Mouse (Mus musculus): ENCODE data around the gene Olfr1130.
"Not testable (repeated sequence)": the region's sequence is repeated elsewhere in the genome, so short reads cannot be mapped to it uniquely, and the experiment has no call there.

Gene Olfr1130

GRCm38 (mm10) chr2:87605912-87606311 lies at the start of gene Olfr1130:
TSS of gene Olfr1130 (plus strand) at chr2:87606212.
- not testable (repeated sequence) for DNase-seq (ENCODE audit: low read depth, low spot score)

DNA sequence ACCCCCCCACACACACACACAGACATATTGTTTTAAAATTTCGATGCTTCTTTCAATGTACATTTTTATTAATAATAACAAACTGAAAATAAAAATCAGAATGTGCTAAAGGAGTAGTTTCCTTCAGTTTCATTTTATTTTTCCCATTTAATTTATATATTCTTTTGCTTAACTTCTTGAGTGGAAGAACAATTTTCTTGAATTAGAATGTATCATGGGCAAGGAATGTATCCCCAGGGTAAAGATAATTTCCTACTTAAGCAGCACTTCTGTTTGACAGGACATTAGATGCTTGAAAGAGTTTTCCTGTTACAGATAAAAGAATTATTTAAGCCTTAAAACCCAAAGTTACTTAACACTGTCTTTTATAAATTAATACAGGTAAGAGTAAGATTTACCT lies 32.4 kb upstream of the Olfr1130 start, which contains the start of gene Olfr1129:
Olfr1129 (plus strand) TSS at position 301 of the 400 bp plus-strand sequence.
- DNase-seq (ENCODE audit: low read depth, low spot score) = not testable (repeated sequence)

DNA sequence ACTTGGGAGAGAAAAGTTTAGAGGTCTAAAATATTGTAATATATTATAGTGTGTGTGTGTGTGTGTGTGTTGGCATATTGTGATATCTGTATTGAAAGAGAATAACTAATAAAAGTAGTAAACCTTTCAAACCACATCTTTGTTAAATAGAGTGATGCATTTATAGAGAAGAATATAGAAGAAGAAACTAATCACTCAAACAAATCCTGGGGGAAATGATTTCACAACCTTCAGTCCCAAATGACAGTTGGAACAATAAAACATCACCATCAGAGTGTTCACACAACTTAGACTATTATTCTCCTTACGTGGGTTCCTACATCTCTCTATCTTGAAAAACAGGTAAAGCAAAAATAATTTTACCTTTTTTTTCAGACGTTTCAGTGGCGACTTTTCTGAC lies 20.8 kb downstream of the Olfr1130 start, which contains the start of gene Olfr1131:
Olfr1131 (plus strand) TSS at position 301 of the 400 bp plus-strand sequence.
- DNase-seq (ENCODE audit: low read depth, low spot score) = no peak

DNA sequence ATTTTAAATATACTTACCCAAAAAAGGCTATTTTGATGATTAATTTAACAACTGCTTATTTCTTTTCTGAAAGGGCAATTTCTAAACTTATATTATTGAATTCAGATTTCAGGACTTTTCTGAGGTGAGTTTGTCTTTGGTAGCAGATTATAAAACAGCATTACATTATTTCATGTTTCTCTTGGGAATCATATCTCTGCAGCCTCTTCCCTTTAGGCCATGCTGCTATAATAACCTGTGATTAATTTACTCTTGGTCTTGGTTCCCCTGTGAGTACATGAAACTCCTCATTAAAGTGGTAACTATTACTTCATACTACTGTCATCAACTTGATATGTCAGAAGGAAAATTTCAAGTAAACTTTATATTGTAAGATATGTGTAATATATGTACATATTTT lies 31.4 kb downstream of the Olfr1130 start, which contains the start of gene Olfr1132:
Olfr1132 (minus strand) TSS at position 101 of the 400 bp plus-strand sequence.
- DNase-seq (ENCODE audit: low read depth, low spot score) = no peak

DNA sequence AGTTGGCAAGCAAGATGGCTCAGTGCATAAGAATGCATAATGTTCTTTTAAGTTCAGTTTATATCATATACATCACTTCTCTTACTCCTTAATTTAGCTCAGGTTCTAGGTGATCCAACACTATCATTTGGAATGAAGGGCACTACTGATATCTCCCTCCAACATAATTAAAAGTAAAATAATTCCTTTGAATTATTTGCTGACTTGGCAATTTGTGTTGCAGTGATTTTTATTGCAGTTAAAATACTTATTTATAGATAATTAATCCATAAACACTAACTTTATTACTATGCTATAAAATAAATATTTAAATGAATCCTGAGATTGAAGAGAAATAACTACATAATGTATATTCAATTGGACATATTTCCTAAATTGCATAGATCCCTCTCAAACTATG lies 36.4 kb downstream of the Olfr1130 start:
- DNase-seq (ENCODE audit: low read depth, low spot score) = no peak

DNA sequence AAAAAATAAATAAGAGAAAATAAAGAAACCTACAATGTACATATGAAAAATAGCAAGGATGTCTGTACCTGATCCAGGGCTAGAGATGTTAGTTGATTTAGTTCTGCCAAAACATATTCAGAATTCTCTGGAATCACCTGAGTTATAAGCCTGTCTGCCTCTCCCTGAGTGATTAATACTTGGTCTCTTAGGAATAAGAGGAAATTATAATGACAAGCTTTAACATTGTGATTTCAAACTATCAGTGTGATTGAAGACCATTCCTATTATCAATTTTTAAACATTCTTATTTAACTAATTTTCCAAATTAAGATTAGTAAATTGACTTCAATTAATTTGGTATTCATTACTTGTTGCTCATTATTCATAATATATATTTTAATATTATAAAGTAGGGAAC lies 41.3 kb downstream of the Olfr1130 start, which contains the start of gene Olfr1133:
Olfr1133 (minus strand) TSS at position 101 of the 400 bp plus-strand sequence.
- DNase-seq (ENCODE audit: low read depth, low spot score) = no peak

- no peak for DNase-seq (ENCODE audit: low read depth, low spot score)
These were observed 52.3 kb downstream of the Olfr1130 start, which contains the start of gene Olfr1134 for GRCm38 (mm10) chr2:87658360-87658759. TSS of gene Olfr1134 (minus strand) at chr2:87658460.

Data from ES-CJ7 (cell line).